In the genomic region with DNA sequence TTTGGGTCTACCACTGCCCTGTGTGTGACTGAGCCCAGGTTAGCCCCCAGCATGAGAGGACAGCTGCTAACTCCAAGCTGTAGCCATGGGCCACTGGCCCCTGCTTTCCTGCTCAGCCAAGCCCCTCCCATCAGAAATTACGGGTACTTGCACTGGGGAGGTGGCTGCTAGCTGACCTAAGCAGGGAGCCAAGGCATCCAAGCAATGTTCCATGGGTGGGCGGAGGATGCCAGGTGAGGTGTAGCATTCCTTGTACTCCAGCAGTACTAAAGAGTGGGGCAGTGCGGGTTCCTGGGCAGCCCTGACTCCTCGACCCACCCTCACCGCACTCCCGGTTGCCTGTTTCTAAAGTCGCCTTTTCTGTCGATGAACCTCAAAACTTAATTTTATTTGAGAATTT, we compare ENCODE assay signal across 19 mouse cellular contexts. TPM values are rescaled to one million over a fixed set of nuclear protein-coding genes. Genes with fewer than 3 reads are reported as not detected.
DNase-seq lines count a peak whose midpoint lies in the region; ATAC-seq and TF ChIP-seq lines count a peak whose summit lies in the region.
"Had no signal": no experiment of that assay in that cellular context is flagged by ENCODE, and none has a peak within 500 bp of the region (broad histone marks: within the 10 kb centered on the region; RNA-seq: fewer than 3 reads in every experiment).

No protein-coding gene starts in this region.

- H3K4me1 ChIP-seq in hindbrain, embryonic 16.5 days (ENCODE audit: control insufficient read depth, insufficient read depth, low read depth, low read length) = no peaks in the 10 kb centered on the region
- no peaks in the 10 kb centered on the region for H3K4me1 ChIP-seq in hindbrain, embryonic 12.5 days
- no peaks in the 10 kb centered on the region for H3K4me1 ChIP-seq in limb, embryonic 12.5 days (replicated peaks)
- no peaks in the 10 kb centered on the region for H3K4me1 ChIP-seq in limb, embryonic 10.5 days
- H3K4me1 ChIP-seq in E14TG2a.4 (replicated peaks; ENCODE audit: low read depth, low read length) = peaks cover 89% of the 10 kb centered on the region
- H3K4me1 ChIP-seq: embryonic facial prominence, embryonic 10.5 days; midbrain, embryonic 15.5 days had no signal

- no peak overlapping the region for H3K27ac ChIP-seq in hindbrain, embryonic 16.5 days (ENCODE audit: low read depth, low read length)
- H3K27ac ChIP-seq in hindbrain, embryonic 12.5 days = no peak overlapping the region
- H3K27ac ChIP-seq in limb, embryonic 12.5 days = no peak overlapping the region
- no peak overlapping the region for H3K27ac ChIP-seq in limb, embryonic 10.5 days
- H3K27ac ChIP-seq: embryonic facial prominence, embryonic 10.5 days; left cerebral cortex, adult 2 months; midbrain, embryonic 15.5 days had no signal

- WGBS in hindbrain, embryonic 16.5 days = 89% methylated on average over 8 of the region's 8 CpGs
- whole genome bisulfite sequencing in hindbrain, embryonic 12.5 days = 92% methylated on average over 8 of the region's 8 CpGs
- 88% methylated on average over 8 of the region's 8 CpGs for WGBS in limb, embryonic 12.5 days
- WGBS in limb, embryonic 10.5 days = 91% methylated on average over 8 of the region's 8 CpGs

- peaks cover 46% of the 10 kb centered on the region for H3K36me3 ChIP-seq in hindbrain, embryonic 16.5 days (ENCODE audit: control insufficient read depth, insufficient read depth, low read length)
- H3K36me3 ChIP-seq in hindbrain, embryonic 12.5 days = peaks cover 68% of the 10 kb centered on the region
- peaks cover 94% of the 10 kb centered on the region for H3K36me3 ChIP-seq in limb, embryonic 12.5 days
- peaks cover 95% of the 10 kb centered on the region for H3K36me3 ChIP-seq in limb, embryonic 10.5 days
- H3K36me3 ChIP-seq in E14TG2a.4 (ENCODE audit: insufficient read depth, low read length) = peaks cover 89% of the 10 kb centered on the region

- TF ChIP-seq CTCF in E14TG2a.4 (conservative IDR thresholded peaks at IDR 0.05; ENCODE audit: low read length) = no peak

- ATAC-seq in hindbrain, embryonic 16.5 days = 0 out of 2 replicates have a peak, but pooled peaks have one; percentile 42
- no peak for ATAC-seq in hindbrain, embryonic 12.5 days (ENCODE audit: low FRiP score)
- ATAC-seq in limb, embryonic 12.5 days (ENCODE audit: insufficient number of reproducible peaks, insufficient read depth, low FRiP score, low TSS enrichment, low read depth) = 0 out of 2 replicates have a peak, but pooled peaks have one; percentile 21
- ATAC-seq: activated CD4-positive, CD25-positive, alpha-beta regulatory T cell, adult 4 months; forebrain, embryonic 14.5 days; inflammation-experienced regulatory T-cells, adult 6 months; midbrain, embryonic 15.5 days had no signal

- intact Hi-C loops in left cerebral cortex, postnatal 36 days (cut with DNase I) = no loop called here

- H3K9ac ChIP-seq in hindbrain, embryonic 16.5 days (ENCODE audit: low read depth, low read length) = no peak overlapping the region
- H3K9ac ChIP-seq in hindbrain, embryonic 12.5 days = no peak overlapping the region
- H3K9ac ChIP-seq in limb, embryonic 12.5 days (replicated peaks) = no peak overlapping the region
- H3K9ac ChIP-seq: midbrain, embryonic 15.5 days had no signal

- no peaks in the 10 kb centered on the region for H3K9me3 ChIP-seq in hindbrain, embryonic 16.5 days (ENCODE audit: control insufficient read depth, low read length)
- no peaks in the 10 kb centered on the region for H3K9me3 ChIP-seq in hindbrain, embryonic 12.5 days (replicated peaks)
- H3K9me3 ChIP-seq in limb, embryonic 12.5 days = no peaks in the 10 kb centered on the region
- H3K9me3 ChIP-seq in limb, embryonic 10.5 days (replicated peaks) = no peaks in the 10 kb centered on the region
- H3K9me3 ChIP-seq in E14TG2a.4 (ENCODE audit: low read length) = no peaks in the 10 kb centered on the region
- H3K9me3 ChIP-seq: embryonic facial prominence, embryonic 10.5 days; midbrain, embryonic 15.5 days had no signal

- no peak overlapping the region for H3K4me3 ChIP-seq in hindbrain, embryonic 16.5 days (ENCODE audit: low read length)
- no peak overlapping the region for H3K4me3 ChIP-seq in hindbrain, embryonic 12.5 days
- H3K4me3 ChIP-seq in limb, embryonic 12.5 days (replicated peaks) = no peak overlapping the region
- H3K4me3 ChIP-seq in limb, embryonic 10.5 days = no peak overlapping the region
- peak overlapping the region; percentile 7; the same call in 1 of the 2 replicates for H3K4me3 ChIP-seq in E14TG2a.4 (replicated peaks; ENCODE audit: low read length)
- H3K4me3 ChIP-seq: embryonic facial prominence, embryonic 10.5 days; left cerebral cortex, adult 2 months; midbrain, embryonic 15.5 days; myocyte had no signal

- DNase-seq in limb, embryonic 10.5 days (ENCODE audit: low spot score) = no peak
- DNase-seq in R1 (ENCODE audit: low read depth, low spot score) = peak; percentile 40
- no peak for DNase-seq in left cerebral cortex, postnatal 36 days (ENCODE audit: low spot score in 2 of 2)
- DNase-seq: adrenal gland, postnatal 10 days; cerebellum, adult 9-10 months; gastrocnemius, postnatal 10 days; kidney, postnatal 14 days; thymus, postnatal 25 days had no signal

- H3K27me3 ChIP-seq in hindbrain, embryonic 16.5 days (replicated peaks; ENCODE audit: control insufficient read depth, insufficient read depth, low read length) = no peaks in the 10 kb centered on the region
- H3K27me3 ChIP-seq in hindbrain, embryonic 12.5 days = no peaks in the 10 kb centered on the region
- no peaks in the 10 kb centered on the region for H3K27me3 ChIP-seq in limb, embryonic 12.5 days
- H3K27me3 ChIP-seq in limb, embryonic 10.5 days (ENCODE audit: low read depth, poor library complexity, severe bottlenecking) = no peaks in the 10 kb centered on the region
- H3K27me3 ChIP-seq in E14TG2a.4 (ENCODE audit: insufficient read depth, low read length) = no peaks in the 10 kb centered on the region
- H3K27me3 ChIP-seq: midbrain, embryonic 15.5 days had no signal

- H3K4me2 ChIP-seq in hindbrain, embryonic 16.5 days (ENCODE audit: low read length) = no peak overlapping the region
- no peak overlapping the region for H3K4me2 ChIP-seq in hindbrain, embryonic 12.5 days (replicated peaks)
- H3K4me2 ChIP-seq in limb, embryonic 12.5 days = no peak overlapping the region
- H3K4me2 ChIP-seq: midbrain, embryonic 15.5 days had no signal

RNA-seq across cellular contexts. Expression of a gene that starts 36.8 kb away (rescaled TPM):
- 6.9 and 7.3 TPM in 2 replicates for polyA plus RNA-seq in hindbrain, embryonic 16.5 days (2015; fragmentation: Nextera tagmentation; extraction: Ambion mirVana)
- polyA plus RNA-seq in hindbrain, embryonic 12.5 days (2016; fragmentation: Nextera tagmentation; extraction: Ambion mirVana) = 12.8 and 15.4 TPM in 2 replicates
- 8.6 and 9.5 TPM in 2 replicates for polyA plus RNA-seq in limb, embryonic 12.5 days (2016; fragmentation: Nextera tagmentation; extraction: Ambion mirVana)
- polyA plus RNA-seq in limb, embryonic 10.5 days (2016; fragmentation: Nextera tagmentation; extraction: Ambion mirVana) = 12.3 and 14.4 TPM in 2 replicates
- 10 to 100 TPM; 31.6 to 44.5 TPM for total RNA-seq in left cerebral cortex, postnatal 36 days (2021)

RNA-seq across cellular contexts. Expression of a gene that starts 45.1 kb away (rescaled TPM):
- polyA plus RNA-seq in hindbrain, embryonic 16.5 days (2015; fragmentation: Nextera tagmentation; extraction: Ambion mirVana) = 2,423 and 2,704 TPM in 2 replicates
- 1,948 and 1,970 TPM in 2 replicates for polyA plus RNA-seq in hindbrain, embryonic 12.5 days (2016; fragmentation: Nextera tagmentation; extraction: Ambion mirVana)
- 2,018 and 2,026 TPM in 2 replicates for polyA plus RNA-seq in limb, embryonic 12.5 days (2016; fragmentation: Nextera tagmentation; extraction: Ambion mirVana)
- 2,336 and 2,543 TPM in 2 replicates for polyA plus RNA-seq in limb, embryonic 10.5 days (2016; fragmentation: Nextera tagmentation; extraction: Ambion mirVana)
- total RNA-seq in left cerebral cortex, postnatal 36 days (2021) = 1,000 to 10,000 TPM; 1,550 to 1,901 TPM

RNA-seq across cellular contexts. Expression of a gene that starts 52.0 kb away (rescaled TPM):
- 8.2 and 10.7 TPM in 2 replicates for polyA plus RNA-seq in hindbrain, embryonic 16.5 days (2015; fragmentation: Nextera tagmentation; extraction: Ambion mirVana)
- polyA plus RNA-seq in hindbrain, embryonic 12.5 days (2016; fragmentation: Nextera tagmentation; extraction: Ambion mirVana) = 22.5 and 25.5 TPM in 2 replicates
- 33.0 and 33.5 TPM in 2 replicates for polyA plus RNA-seq in limb, embryonic 12.5 days (2016; fragmentation: Nextera tagmentation; extraction: Ambion mirVana)
- 26.4 and 32.5 TPM in 2 replicates for polyA plus RNA-seq in limb, embryonic 10.5 days (2016; fragmentation: Nextera tagmentation; extraction: Ambion mirVana)
- 10 to 100 TPM; 12.1 to 15.6 TPM for total RNA-seq in left cerebral cortex, postnatal 36 days (2021)
